Mouse (Mus musculus) heart, embryonic 15.5 days (tissue): ENCODE measurements around the gene Rassf6. TPM values are rescaled to one million over a fixed set of nuclear protein-coding genes. Genes with fewer than 3 reads are reported as not detected.
A peak's percentile ranks its signal among the peaks of the same experiment; 100 is the strongest.
"Not testable (repeated sequence)": the region's sequence is repeated elsewhere in the genome, so short reads cannot be mapped to it uniquely, and the experiment has no call there.

Experiments used
- ATAC-seq: fragments of 200-750 bp; cut with Nextera tagmentation; replicated peaks from 2 replicates; pipeline ENCODE4 v1.8.0; 2017; ENCODE audit warnings: low read depth, moderate TSS enrichment; ENCODE audit not compliant: insufficient number of reproducible peaks, insufficient read depth, low FRiP score
- H3K27ac ChIP-seq: fragments of 300-500 bp; sonication (generic); 2 replicates; pipeline ENCODE4 v1.5.1; 2015; ENCODE audit warnings: mild to moderate bottlenecking, inconsistent platforms
- H3K27me3 ChIP-seq: fragments of 300-500 bp; sonication (generic); 2 replicates; pipeline ENCODE4 v1.6.1; 2015; ENCODE audit warnings: inconsistent platforms
- H3K36me3 ChIP-seq: fragments of 300-500 bp; sonication (generic); 2 replicates; pipeline ENCODE4 v1.6.1; 2015; ENCODE audit warnings: mild to moderate bottlenecking, inconsistent platforms
- H3K4me1 ChIP-seq: fragments of 300-500 bp; sonication (generic); replicated peaks from 2 replicates; pipeline ENCODE4 v1.6.1; 2015; ENCODE audit warnings: inconsistent platforms
- H3K4me2 ChIP-seq: fragments of 300-500 bp; sonication (generic); 2 replicates; pipeline ENCODE4 v1.6.1; 2015; ENCODE audit warnings: inconsistent platforms, mild to moderate bottlenecking, moderate library complexity
- H3K4me3 ChIP-seq: fragments of 300-500 bp; sonication (generic); 2 replicates; pipeline ENCODE4 v1.5.1; 2015; ENCODE audit warnings: mild to moderate bottlenecking, inconsistent platforms
- H3K9ac ChIP-seq: fragments of 300-500 bp; sonication (generic); 2 replicates; pipeline ENCODE4 v1.6.1; 2015; ENCODE audit warnings: mild to moderate bottlenecking, inconsistent platforms
- H3K9me3 ChIP-seq: fragments of 300-500 bp; sonication (generic); replicated peaks from 2 replicates; pipeline ENCODE4 v1.6.1; 2016; ENCODE audit warnings: inconsistent platforms
- whole genome bisulfite sequencing: fragments of 180-500 bp; shearing (Covaris S2); methylation state at CpG from one replicate; pipeline ENCODE4 v1.1.7; 2015; ENCODE audit warnings: mixed read lengths; 5-methylcytosine and 5-hydroxymethylcytosine counted together
- polyA plus RNA-seq: library from polyadenylated mRNA; unstranded; fragments of >200 nt; fragmentation: Nextera tagmentation; extraction: Ambion mirVana; gene quantifications from 2 replicates; pipeline ENCODE4 v1.2.1, GENCODE M21; 2015

Gene Rassf6
- polyA plus RNA-seq, 1 experiment from 2014 or later, result 0.49 TPM

- no peak for ATAC-seq
- WGBS, result 84% methylated on average over 2 of the region's 2 CpGs
- no peaks in the 10 kb centered on the region for H3K4me1 ChIP-seq
These were observed 17.2 kb downstream of the Rassf6 start for GRCm38 (mm10) chr5:90623209-90623608.

GRCm38 (mm10) chr5:90621726-90622125 lies 18.7 kb downstream of the Rassf6 start:
- H3K36me3 ChIP-seq, result no peaks in the 10 kb centered on the region
- no peak overlapping the region for H3K4me2 ChIP-seq
- H3K4me1 ChIP-seq, result no peaks in the 10 kb centered on the region
- 85% methylated on average over 6 of the region's 6 CpGs for WGBS
- no peak overlapping the region for H3K27ac ChIP-seq
- no peak for ATAC-seq
- no peak overlapping the region for H3K4me3 ChIP-seq
- H3K27me3 ChIP-seq, result no peaks in the 10 kb centered on the region
- no peak overlapping the region for H3K9ac ChIP-seq
- H3K9me3 ChIP-seq, result no peaks in the 10 kb centered on the region

More at GRCm38 (mm10) chr5:90623209-90623608, 17.2 kb downstream of the Rassf6 start:
- no peaks in the 10 kb centered on the region for H3K36me3 ChIP-seq
- no peak overlapping the region for H3K4me3 ChIP-seq
- no peak overlapping the region for H3K27ac ChIP-seq
- H3K27me3 ChIP-seq, result no peaks in the 10 kb centered on the region
- no peaks in the 10 kb centered on the region for H3K9me3 ChIP-seq
- no peak overlapping the region for H3K4me2 ChIP-seq
- H3K9ac ChIP-seq, result no peak overlapping the region

- Histone ChIP-seq H3K36me3 (no peaks in the 10 kb centered on the region), H3K4me1 (no peaks in the 10 kb centered on the region), H3K27ac (no peak overlapping the region), H3K9ac (no peak overlapping the region), H3K27me3 (no peaks in the 10 kb centered on the region), H3K9me3 (no peaks in the 10 kb centered on the region), H3K4me3 (no peak overlapping the region), H3K4me2 (no peak overlapping the region)
- 82% methylated on average over 2 of the region's 2 CpGs for WGBS
- no peak for ATAC-seq
These were observed 19.1 kb downstream of the Rassf6 start for GRCm38 (mm10) chr5:90621316-90621715.

- H3K4me1 ChIP-seq, result no peaks in the 10 kb centered on the region
- H3K4me2 ChIP-seq, result no peak overlapping the region
- no peaks in the 10 kb centered on the region for H3K36me3 ChIP-seq
- H3K4me3 ChIP-seq, result no peak overlapping the region
- no peak for ATAC-seq
- H3K9me3 ChIP-seq, result no peaks in the 10 kb centered on the region
- H3K27me3 ChIP-seq, result no peaks in the 10 kb centered on the region
- WGBS, result 89% methylated on average over 3 of the region's 3 CpGs
- H3K27ac ChIP-seq, result no peak overlapping the region
- H3K9ac ChIP-seq, result no peak overlapping the region
These were observed 22.6 kb downstream of the Rassf6 start for GRCm38 (mm10) chr5:90617859-90618258.

GRCm38 (mm10) chr5:90612751-90613150 lies 27.7 kb downstream of the Rassf6 start:
- not testable (repeated sequence) for H3K4me3 ChIP-seq, H3K36me3 ChIP-seq, H3K9ac ChIP-seq, ATAC-seq, H3K9me3 ChIP-seq, H3K4me1 ChIP-seq, H3K4me2 ChIP-seq, H3K27ac ChIP-seq, H3K27me3 ChIP-seq
- WGBS, result 80% methylated on average over 1 of the region's 1 CpGs

GRCm38 (mm10) chr5:90611996-90612611 lies 28.4 kb downstream of the Rassf6 start:
- H3K4me3 ChIP-seq, result no peak overlapping the region
- no peaks in the 10 kb centered on the region for H3K9me3 ChIP-seq
- H3K27me3 ChIP-seq, result no peaks in the 10 kb centered on the region
- no peak overlapping the region for H3K9ac ChIP-seq
- H3K4me1 ChIP-seq, result no peaks in the 10 kb centered on the region
- ATAC-seq, result no peak
- whole genome bisulfite sequencing, result 72% methylated on average over 6 of the region's 6 CpGs
- H3K27ac ChIP-seq, result no peak overlapping the region
- no peak overlapping the region for H3K4me2 ChIP-seq
- no peaks in the 10 kb centered on the region for H3K36me3 ChIP-seq

- Histone ChIP-seq H3K27ac (no peak overlapping the region), H3K4me2 (no peak overlapping the region), H3K9ac (no peak overlapping the region), H3K36me3 (no peaks in the 10 kb centered on the region), H3K27me3 (no peaks in the 10 kb centered on the region), H3K4me1 (no peaks in the 10 kb centered on the region), H3K9me3 (no peaks in the 10 kb centered on the region), H3K4me3 (no peak overlapping the region)
- 68% methylated on average over 3 of the region's 3 CpGs for WGBS
- ATAC-seq, result no peak
These were observed 29.1 kb downstream of the Rassf6 start for GRCm38 (mm10) chr5:90611388-90611787.

GRCm38 (mm10) chr5:90608906-90609305 lies 31.6 kb downstream of the Rassf6 start:
- Histone ChIP-seq H3K36me3 (no peaks in the 10 kb centered on the region), H3K4me3 (no peak overlapping the region), H3K9me3 (no peaks in the 10 kb centered on the region), H3K4me2 (no peak overlapping the region), H3K4me1 (no peaks in the 10 kb centered on the region), H3K9ac (no peak overlapping the region), H3K27me3 (no peaks in the 10 kb centered on the region), H3K27ac (0 out of 2 replicates have a peak overlapping the region, but pooled peaks have one; percentile 21)
- WGBS, result 32% methylated on average over 11 of the region's 11 CpGs
- no peak for ATAC-seq

- H3K9me3 ChIP-seq, result no peaks in the 10 kb centered on the region
- no peaks in the 10 kb centered on the region; the same call in 1 of the 2 replicates for H3K4me1 ChIP-seq
- no peak overlapping the region for H3K9ac ChIP-seq
- no peaks in the 10 kb centered on the region for H3K27me3 ChIP-seq
- no peaks in the 10 kb centered on the region for H3K36me3 ChIP-seq
- H3K4me3 ChIP-seq, result no peak overlapping the region
- 11% methylated on average over 13 of the region's 13 CpGs for WGBS
- ATAC-seq, result no peak
- no peak overlapping the region for H3K27ac ChIP-seq
- peak overlapping the region; percentile 15 for H3K4me2 ChIP-seq
These were observed 37.0 kb downstream of the Rassf6 start for GRCm38 (mm10) chr5:90603407-90603923.

GRCm38 (mm10) chr5:90601469-90601868 lies 39.0 kb downstream of the Rassf6 start:
- H3K36me3 ChIP-seq, result no peaks in the 10 kb centered on the region
- no peak overlapping the region for H3K4me3 ChIP-seq
- H3K27me3 ChIP-seq, result no peaks in the 10 kb centered on the region
- no peaks in the 10 kb centered on the region for H3K9me3 ChIP-seq
- 14% methylated on average over 6 of the region's 6 CpGs for WGBS
- no peak overlapping the region for H3K9ac ChIP-seq
- no peak for ATAC-seq
- no peaks in the 10 kb centered on the region; the same call in 1 of the 2 replicates for H3K4me1 ChIP-seq
- H3K27ac ChIP-seq, result no peak overlapping the region
- H3K4me2 ChIP-seq, result no peak overlapping the region

- H3K4me3 ChIP-seq, result no peak overlapping the region
- no peaks in the 10 kb centered on the region for H3K27me3 ChIP-seq
- no peak for ATAC-seq
- no peaks in the 10 kb centered on the region for H3K36me3 ChIP-seq
- 66% methylated on average over 6 of the region's 6 CpGs for WGBS
- H3K9ac ChIP-seq, result no peak overlapping the region
- no peaks in the 10 kb centered on the region for H3K9me3 ChIP-seq
- no peak overlapping the region for H3K4me2 ChIP-seq
- no peaks in the 10 kb centered on the region for H3K4me1 ChIP-seq
- no peak overlapping the region for H3K27ac ChIP-seq
These were observed 44.3 kb downstream of the Rassf6 start for GRCm38 (mm10) chr5:90596155-90596554.

GRCm38 (mm10) chr5:90594945-90595344 lies 45.5 kb downstream of the Rassf6 start:
- H3K4me3 ChIP-seq, result no peak overlapping the region
- no peak overlapping the region for H3K4me2 ChIP-seq
- WGBS, result 67% methylated on average over 13 of the region's 13 CpGs
- H3K9me3 ChIP-seq, result no peaks in the 10 kb centered on the region
- no peaks in the 10 kb centered on the region for H3K27me3 ChIP-seq
- no peak overlapping the region for H3K9ac ChIP-seq
- no peaks in the 10 kb centered on the region for H3K36me3 ChIP-seq
- no peaks in the 10 kb centered on the region for H3K4me1 ChIP-seq
- no peak for ATAC-seq
- H3K27ac ChIP-seq, result no peak overlapping the region
